Mouse (Mus musculus) neural tube, embryonic 10.5 days (tissue): ENCODE results near the gene Rhox3f.
"Not testable (repeated sequence)": the region's sequence is repeated elsewhere in the genome, so short reads cannot be mapped to it uniquely, and the experiment has no call there.

Source experiments
- DNase-seq: peaks from one replicate; pipeline ENCODE4 v3.0.0-alpha.2; 2017; ENCODE audit warnings: low spot score; ENCODE audit errors: extremely low spot score

The Rhox3f gene

DNA sequence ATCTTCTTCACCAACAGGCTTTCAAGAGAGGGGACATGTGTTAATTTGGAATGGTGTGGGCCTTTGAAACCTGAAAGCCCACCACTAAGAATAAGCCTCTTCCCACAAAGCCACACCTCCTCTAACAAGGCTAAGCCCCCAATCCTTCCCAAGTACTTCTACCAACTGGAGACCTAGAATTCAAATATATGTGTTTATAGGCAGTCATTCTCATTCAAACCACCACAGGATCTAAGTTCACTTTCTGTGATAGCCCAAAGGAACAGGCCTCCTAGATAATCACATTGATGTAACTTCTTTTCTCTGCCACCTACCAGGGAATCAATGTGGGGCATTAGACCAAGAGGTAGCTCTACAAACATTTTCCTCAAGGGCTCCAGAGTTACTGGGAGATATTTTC lies at the start of gene Rhox3f:
Gene Rhox3f (plus strand): TSS at position 301 of the 400 bp plus-strand sequence.
- not testable (repeated sequence) for DNase-seq

- DNase-seq: not testable (repeated sequence)
These were observed 39.1 kb upstream of the Rhox3f start, which contains the start of gene Rhox3e for GRCm38 (mm10) chrX:37541719-37542118. Gene Rhox3e (plus strand): TSS chrX:37542019.

DNA sequence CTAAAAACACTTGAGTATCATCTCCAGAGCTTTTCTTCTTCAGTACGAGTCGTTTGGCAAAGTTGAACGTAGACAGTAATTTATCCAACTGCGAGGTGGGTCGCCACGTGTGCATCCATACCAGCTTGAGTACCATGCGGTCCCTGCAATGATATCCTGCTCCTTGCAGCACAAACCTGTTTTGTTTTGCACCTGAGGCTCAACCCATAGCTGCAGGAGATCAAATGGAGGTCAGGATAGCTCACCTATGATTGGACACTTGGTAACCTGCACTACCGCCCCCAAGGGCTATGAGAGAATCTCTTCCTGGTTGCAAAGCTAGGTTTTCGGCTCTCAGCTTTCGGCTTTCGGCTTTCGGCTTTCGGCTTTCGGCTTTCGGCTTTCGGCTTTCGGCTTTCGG lies 23.7 kb upstream of the Rhox3f start, which contains the start of gene Rhox4e:
Gene Rhox4e (plus strand): TSS at position 301 of the 400 bp plus-strand sequence.
- not testable (repeated sequence) for DNase-seq

DNA sequence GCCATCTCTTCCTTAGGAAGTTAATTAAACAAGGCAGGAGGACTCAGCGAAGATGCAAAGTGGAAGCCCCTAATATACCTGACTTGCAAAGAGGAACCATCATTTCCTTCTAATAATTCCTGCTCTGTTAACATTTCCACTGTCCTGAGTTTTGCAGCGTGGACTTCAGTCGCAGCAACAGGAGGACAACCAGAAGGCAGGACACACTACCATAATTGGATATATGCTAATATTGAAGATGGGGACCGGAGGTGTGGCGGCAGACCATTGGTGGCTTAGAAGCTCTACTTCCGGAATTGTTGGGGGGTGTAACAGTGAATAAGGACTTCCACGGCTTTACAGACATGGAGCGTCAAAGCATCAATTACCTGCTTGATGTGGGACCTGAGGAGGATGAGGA lies 9.7 kb upstream of the Rhox3f start, which contains the start of gene Rhox2f:
Gene Rhox2f (plus strand): TSS at position 301 of the 400 bp plus-strand sequence.
- not testable (repeated sequence) for DNase-seq

- not testable (repeated sequence) for DNase-seq
These were observed 8.2 kb upstream of the Rhox3f start for GRCm38 (mm10) chrX:37572638-37573037.

DNA sequence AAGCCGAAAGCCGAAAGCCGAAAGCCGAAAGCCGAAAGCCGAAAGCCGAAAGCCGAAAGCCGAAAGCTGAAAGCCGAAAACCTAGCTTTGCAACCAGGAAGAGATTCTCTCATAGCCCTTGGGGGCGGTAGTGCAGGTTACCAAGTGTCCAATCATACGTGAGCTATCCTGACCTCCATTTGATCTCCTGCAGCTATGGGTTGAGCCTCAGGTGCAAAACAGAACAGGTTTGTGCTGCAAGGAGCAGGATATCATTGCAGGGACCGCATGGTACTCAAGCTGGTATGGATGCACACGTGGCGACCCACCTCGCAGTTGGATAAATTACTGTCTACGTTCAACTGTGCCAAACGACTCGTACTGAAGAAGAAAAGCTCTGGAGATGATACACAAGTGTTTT lies 26.8 kb downstream of the Rhox3f start, which contains the start of gene Rhox4f:
Gene Rhox4f (minus strand): TSS at position 101 of the 400 bp plus-strand sequence.
- DNase-seq: not testable (repeated sequence)

DNA sequence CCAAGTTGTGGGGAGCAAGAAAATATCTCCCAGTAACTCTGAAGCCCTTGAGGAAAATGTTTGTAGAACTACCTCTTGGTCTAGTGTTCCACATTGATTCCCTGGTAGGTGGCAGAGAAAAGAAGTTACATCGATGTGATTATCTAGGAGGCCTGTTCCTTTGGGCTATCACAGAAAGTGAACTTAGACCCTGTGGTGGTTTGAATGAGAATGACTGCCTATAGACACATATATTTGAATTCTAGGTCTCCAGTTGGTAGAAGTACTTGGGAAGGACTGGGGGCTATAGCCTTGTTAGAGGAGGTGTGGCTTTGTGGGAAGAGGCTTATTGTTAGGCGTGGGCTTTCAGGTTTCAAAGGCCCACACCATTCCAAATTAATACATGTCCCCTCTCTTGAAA lies 47.7 kb downstream of the Rhox3f start, which contains the start of gene Rhox3g:
Gene Rhox3g (minus strand): TSS at position 101 of the 400 bp plus-strand sequence.
- DNase-seq: not testable (repeated sequence)
